Mouse (Mus musculus): ENCODE results near the gene Cebpe.

Cebpe gene

GRCm38 (mm10) chr14:54676290-54676689 lies 35.7 kb downstream of the Cebpe start:
- DNase-seq (ENCODE audit: inconsistent ontology term), result no peak

GRCm38 (mm10) chr14:54674317-54674716 lies 37.7 kb downstream of the Cebpe start:
- DNase-seq (ENCODE audit: inconsistent ontology term), result no peak

- DNase-seq (ENCODE audit: inconsistent ontology term), result peak; percentile 9
Measured at GRCm38 (mm10) chr14:54669381-54669780, 42.6 kb downstream of the Cebpe start.

GRCm38 (mm10) chr14:54664477-54665222 lies 47.3 kb downstream of the Cebpe start:
- DNase-seq (ENCODE audit: inconsistent ontology term), result no peak
